Mouse (Mus musculus): ENCODE results near the gene Plvap. TPM values are rescaled to one million over a fixed set of nuclear protein-coding genes. Genes with fewer than 3 reads are reported as not detected.
A peak's percentile ranks its signal among the peaks of the same experiment; 100 is the strongest.

Plvap gene
- polyA plus RNA-seq, 1 experiment: 329 TPM

- H3K36me3 ChIP-seq (ENCODE audit: control insufficient read depth, insufficient read depth, low read length): no peaks in the 10 kb centered on the region
- TF ChIP-seq CTCF (IDR thresholded peaks at IDR 0.05; ENCODE audit: extremely low read depth, insufficient read length, insufficient replicate concordance, low read depth, low read length) (no peak), POLR2A (IDR thresholded peaks at IDR 0.05; ENCODE audit: low read depth, low read length) (no peak)
- H3K4me1 ChIP-seq (ENCODE audit: control insufficient read depth, insufficient read depth, insufficient read length, low read length): no peaks in the 10 kb centered on the region
- 54% methylated on average over 15 of the region's 15 CpGs for WGBS
- H3K27me3 ChIP-seq (ENCODE audit: control insufficient read depth, insufficient read depth, low read length): 0 out of 2 replicates have a peak, but pooled peaks cover 2% of the 10 kb centered on the region
- H3K27ac ChIP-seq (ENCODE audit: insufficient read depth, low read depth, low read length): no peak overlapping the region
- H3K4me3 ChIP-seq (ENCODE audit: low read depth, low read length): no peak overlapping the region
Observed at GRCm38 (mm10) chr8:71513018-71513754, 1.6 kb upstream of the Plvap start.

DNA sequence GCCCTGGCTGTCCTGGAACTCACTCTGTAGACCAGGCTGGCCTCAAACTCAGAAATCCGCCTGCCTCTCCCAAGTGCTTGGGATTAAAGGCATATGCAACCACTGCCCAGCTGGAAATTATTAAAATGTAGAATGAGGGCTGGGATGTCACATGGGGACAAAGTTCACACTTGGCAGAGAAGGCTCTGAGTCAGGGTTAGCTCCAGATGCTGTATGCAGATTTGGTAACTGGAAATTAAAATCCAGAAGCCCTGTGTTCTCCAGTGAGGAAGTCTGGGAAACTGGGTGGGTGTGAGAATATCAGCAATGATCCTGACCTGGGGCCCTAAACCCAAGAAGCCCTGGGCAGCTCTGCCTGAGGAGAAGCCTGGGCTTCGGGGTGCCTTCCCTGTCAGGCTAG is 2.2 kb downstream of the Plvap start:
- Histone ChIP-seq H3K27ac (ENCODE audit: insufficient read depth, low read depth, low read length) (peak overlapping the region; percentile 8; the same call in 1 of the 2 replicates), H3K36me3 (ENCODE audit: control insufficient read depth, insufficient read depth, low read length) (no peaks in the 10 kb centered on the region), H3K27me3 (ENCODE audit: control insufficient read depth, insufficient read depth, low read length) (peaks cover 11% of the 10 kb centered on the region; the same call in 1 of the 2 replicates), H3K4me1 (ENCODE audit: control insufficient read depth, insufficient read depth, insufficient read length, low read length) (peaks cover 3% of the 10 kb centered on the region), H3K4me3 (ENCODE audit: low read depth, low read length) (peak overlapping the region; percentile 22)
- WGBS: 28% methylated on average over 2 of the region's 2 CpGs
- no peak for TF ChIP-seq POLR2A (IDR thresholded peaks at IDR 0.05; ENCODE audit: low read depth, low read length)
- TF ChIP-seq CTCF (IDR thresholded peaks at IDR 0.05; ENCODE audit: extremely low read depth, insufficient read length, insufficient replicate concordance, low read depth, low read length): no peak

GRCm38 (mm10) chr8:71507589-71508104 is 3.9 kb downstream of the Plvap start:
- TF ChIP-seq POLR2A (IDR thresholded peaks at IDR 0.05; ENCODE audit: low read depth, low read length) (no peak), CTCF (IDR thresholded peaks at IDR 0.05; ENCODE audit: extremely low read depth, insufficient read length, insufficient replicate concordance, low read depth, low read length) (no peak)
- Histone ChIP-seq H3K4me3 (ENCODE audit: low read depth, low read length) (peak overlapping the region; percentile 62), H3K36me3 (ENCODE audit: control insufficient read depth, insufficient read depth, low read length) (no peaks in the 10 kb centered on the region), H3K27ac (ENCODE audit: insufficient read depth, low read depth, low read length) (no peak overlapping the region), H3K4me1 (ENCODE audit: control insufficient read depth, insufficient read depth, insufficient read length, low read length) (peaks cover 3% of the 10 kb centered on the region), H3K27me3 (ENCODE audit: control insufficient read depth, insufficient read depth, low read length) (peaks cover 11% of the 10 kb centered on the region; the same call in 1 of the 2 replicates)
- under 1% methylated on average over 61 of the region's 61 CpGs for WGBS

GRCm38 (mm10) chr8:71505979-71506378 is 5.6 kb downstream of the Plvap start:
- no peaks in the 10 kb centered on the region for H3K36me3 ChIP-seq (ENCODE audit: control insufficient read depth, insufficient read depth, low read length)
- H3K27ac ChIP-seq (ENCODE audit: insufficient read depth, low read depth, low read length): no peak overlapping the region
- H3K27me3 ChIP-seq (ENCODE audit: control insufficient read depth, insufficient read depth, low read length): peaks cover 11% of the 10 kb centered on the region; the same call in 1 of the 2 replicates
- no peak overlapping the region for H3K4me3 ChIP-seq (ENCODE audit: low read depth, low read length)
- H3K4me1 ChIP-seq (ENCODE audit: control insufficient read depth, insufficient read depth, insufficient read length, low read length): peaks cover 3% of the 10 kb centered on the region
- WGBS: 43% methylated on average over 4 of the region's 4 CpGs
- TF ChIP-seq POLR2A (IDR thresholded peaks at IDR 0.05; ENCODE audit: low read depth, low read length) (no peak), CTCF (IDR thresholded peaks at IDR 0.05; ENCODE audit: extremely low read depth, insufficient read length, insufficient replicate concordance, low read depth, low read length) (no peak)

DNA sequence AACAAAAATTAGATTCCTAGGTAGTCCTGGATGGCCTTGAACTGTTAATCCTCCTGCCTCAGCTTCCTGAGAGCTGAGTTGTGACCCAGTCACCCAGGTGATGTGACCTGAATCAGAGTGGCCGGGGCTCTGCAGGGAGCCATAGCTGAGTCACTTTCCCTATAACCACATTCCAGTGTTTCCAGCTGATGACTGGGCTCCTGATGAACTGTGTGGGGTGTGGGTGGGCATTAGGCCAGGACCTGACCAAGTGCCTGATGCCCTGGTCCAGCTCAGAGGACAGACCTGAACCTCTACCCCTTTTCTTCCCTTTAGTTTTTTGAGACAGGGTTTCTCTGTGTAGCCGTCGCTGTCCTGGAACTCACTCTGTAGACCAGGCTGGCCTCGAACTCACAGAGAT is 6.2 kb downstream of the Plvap start:
- Histone ChIP-seq H3K36me3 (ENCODE audit: control insufficient read depth, insufficient read depth, low read length) (no peaks in the 10 kb centered on the region), H3K4me1 (ENCODE audit: control insufficient read depth, insufficient read depth, insufficient read length, low read length) (peaks cover 3% of the 10 kb centered on the region), H3K27me3 (ENCODE audit: control insufficient read depth, insufficient read depth, low read length) (peaks cover 11% of the 10 kb centered on the region; the same call in 1 of the 2 replicates), H3K4me3 (ENCODE audit: low read depth, low read length) (no peak overlapping the region), H3K27ac (ENCODE audit: insufficient read depth, low read depth, low read length) (no peak overlapping the region)
- 83% methylated on average over 4 of the region's 4 CpGs for WGBS
- TF ChIP-seq POLR2A (IDR thresholded peaks at IDR 0.05; ENCODE audit: low read depth, low read length) (no peak), CTCF (IDR thresholded peaks at IDR 0.05; ENCODE audit: extremely low read depth, insufficient read length, insufficient replicate concordance, low read depth, low read length) (no peak)

DNA sequence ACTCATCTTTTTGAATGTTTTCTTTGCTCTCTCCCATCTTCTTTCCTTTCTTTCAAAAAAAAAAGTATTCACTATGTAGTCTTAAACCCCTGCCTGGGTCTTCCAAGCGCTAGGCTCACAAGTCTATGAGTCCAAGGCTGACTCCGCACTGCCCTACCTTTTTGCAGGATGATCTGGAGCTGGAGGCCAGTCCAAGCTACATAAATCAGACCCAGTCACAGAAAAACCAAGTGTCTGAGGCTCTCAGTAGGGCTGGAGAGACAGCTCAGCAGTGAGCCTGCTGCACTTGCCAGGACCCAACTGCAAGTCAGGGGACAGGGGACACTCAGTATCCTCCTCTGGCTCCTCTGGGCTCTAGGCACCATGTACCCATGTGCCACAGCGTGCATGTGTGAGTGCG is 7.2 kb downstream of the Plvap start:
- Histone ChIP-seq H3K36me3 (ENCODE audit: control insufficient read depth, insufficient read depth, low read length) (no peaks in the 10 kb centered on the region), H3K4me1 (ENCODE audit: control insufficient read depth, insufficient read depth, insufficient read length, low read length) (peaks cover 3% of the 10 kb centered on the region), H3K27ac (ENCODE audit: insufficient read depth, low read depth, low read length) (no peak overlapping the region), H3K27me3 (ENCODE audit: control insufficient read depth, insufficient read depth, low read length) (peaks cover 11% of the 10 kb centered on the region; the same call in 1 of the 2 replicates), H3K4me3 (ENCODE audit: low read depth, low read length) (no peak overlapping the region)
- WGBS: 96% methylated on average over 4 of the region's 4 CpGs
- no peak for TF ChIP-seq POLR2A (IDR thresholded peaks at IDR 0.05; ENCODE audit: low read depth, low read length)
- no peak for TF ChIP-seq CTCF (IDR thresholded peaks at IDR 0.05; ENCODE audit: extremely low read depth, insufficient read length, insufficient replicate concordance, low read depth, low read length)
